Mouse (Mus musculus) cerebellum, adult 9-11 months (tissue): ENCODE results near the gene Aoc1.

Source experiments
- DNase-seq: peaks from one replicate; pipeline ENCODE4 v3.0.0; 2022

The Aoc1 gene

DNA sequence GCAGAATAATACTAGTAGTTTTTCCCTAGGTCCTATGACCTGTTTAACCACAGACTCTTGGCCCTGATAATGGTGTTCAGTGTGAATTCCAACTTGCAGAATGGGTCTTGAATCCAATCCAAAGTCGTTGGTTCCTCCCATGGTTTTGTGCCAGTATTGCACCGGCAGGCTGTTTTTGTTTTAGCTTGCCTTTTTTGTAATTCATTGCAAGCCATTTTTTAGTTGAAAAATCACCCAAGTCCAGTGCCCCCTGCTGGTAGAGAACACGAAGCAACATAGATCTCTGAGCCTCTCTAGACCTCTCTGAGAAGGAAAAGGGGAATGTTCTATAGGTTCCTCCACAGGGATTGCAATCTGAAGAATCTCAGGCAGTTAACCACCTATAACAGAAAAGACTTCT lies 39.3 kb downstream of the Aoc1 start:
- no peak for DNase-seq

DNA sequence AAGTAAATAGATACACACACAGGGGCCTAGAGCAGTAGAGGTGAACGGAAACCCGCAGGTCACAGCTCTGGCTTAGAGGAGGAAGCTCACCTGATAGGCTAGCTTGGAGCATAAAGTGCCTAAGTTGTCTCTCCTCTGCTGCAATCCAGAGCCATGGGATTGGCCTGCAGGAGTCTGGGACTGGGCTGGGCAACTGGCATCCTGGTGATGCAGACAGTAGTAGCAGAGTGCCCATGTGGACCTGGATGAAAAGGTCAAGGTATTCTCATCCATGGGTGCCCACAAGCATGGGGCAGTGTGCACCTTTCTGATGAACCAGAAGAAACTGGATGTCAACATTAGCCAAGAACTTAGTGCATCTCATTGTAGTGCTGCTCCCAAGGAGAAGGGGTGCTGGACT lies 40.9 kb downstream of the Aoc1 start:
- DNase-seq, result no peak

DNA sequence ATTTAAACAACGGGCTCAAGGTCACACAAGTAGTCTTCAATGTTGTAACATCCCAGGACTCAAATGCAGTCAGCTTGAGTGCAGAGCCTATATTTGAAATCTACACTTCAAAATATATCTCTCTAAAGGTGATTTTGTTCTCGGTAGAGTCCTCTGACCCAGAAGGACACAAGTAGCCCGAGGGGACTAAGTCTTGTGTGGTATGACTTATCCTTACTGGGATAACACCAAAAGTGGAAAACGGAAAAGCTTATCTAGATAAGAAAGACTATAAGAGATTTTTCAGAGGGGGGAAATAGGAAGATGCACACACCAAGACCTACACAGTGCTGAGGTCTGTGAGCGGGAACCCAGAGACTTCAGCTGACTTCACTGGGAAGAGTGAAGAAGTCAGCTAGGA lies 56.9 kb downstream of the Aoc1 start, which contains the start of gene 1600015I10Rik:
TSS of gene 1600015I10Rik (plus strand) at position 301 of the 400 bp plus-strand sequence.
- no peak for DNase-seq

DNA sequence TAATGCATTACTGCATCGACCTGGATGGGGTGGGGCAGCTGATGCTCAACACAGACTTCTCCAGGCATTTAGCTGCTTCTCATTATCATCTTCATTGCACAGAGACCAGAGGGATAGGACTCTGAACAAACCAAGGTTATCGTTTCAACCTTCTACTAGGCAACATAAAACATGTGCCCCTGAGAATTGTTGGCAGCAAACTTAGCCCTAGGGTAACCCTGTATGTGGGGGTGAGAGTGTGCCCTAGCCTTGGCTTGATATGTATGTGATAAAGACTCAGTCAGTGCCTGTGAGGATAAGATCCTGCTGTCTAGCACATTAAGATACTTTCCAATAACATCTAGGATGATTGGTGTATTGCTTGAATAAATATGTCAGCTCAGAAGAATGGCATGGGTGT lies 76.9 kb downstream of the Aoc1 start:
- DNase-seq, result no peak

DNA sequence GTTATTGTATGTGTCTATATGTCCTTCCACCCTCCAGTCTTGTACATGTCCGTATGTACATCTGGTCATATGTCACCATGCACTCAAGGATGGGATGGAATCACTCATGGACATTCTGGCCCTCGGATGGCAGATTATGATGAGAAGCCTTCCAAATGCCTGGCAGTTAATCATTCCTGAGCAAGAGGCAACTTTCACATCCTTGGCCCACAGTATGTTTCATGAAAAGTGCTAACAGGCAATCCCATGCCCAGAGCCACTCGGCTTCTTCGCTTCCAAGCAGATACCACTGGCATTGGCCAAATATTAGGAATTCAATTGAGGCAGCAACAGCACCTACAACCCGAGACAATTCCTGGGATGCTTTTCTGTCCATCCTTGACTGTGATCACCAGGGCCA lies 78.0 kb downstream of the Aoc1 start:
- DNase-seq, result no peak

DNA sequence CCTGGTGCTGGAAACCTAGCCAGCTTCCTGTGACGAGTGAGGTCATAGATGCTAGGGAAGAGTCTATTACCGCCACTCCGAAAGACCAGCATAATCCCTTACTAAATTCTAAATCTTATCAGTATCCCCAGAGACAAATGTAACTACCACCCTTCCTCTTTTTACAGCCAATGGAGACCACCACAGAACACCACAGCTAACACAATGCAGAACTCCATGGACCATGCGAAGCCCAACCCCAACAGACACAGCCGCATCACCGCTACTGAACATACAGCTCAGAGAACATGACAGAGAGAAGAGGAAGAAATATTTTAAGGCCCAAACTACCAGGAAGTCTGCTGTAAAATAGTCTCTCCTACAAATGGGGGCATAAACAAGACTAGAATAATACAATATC lies 78.9 kb downstream of the Aoc1 start:
- no peak for DNase-seq

DNA sequence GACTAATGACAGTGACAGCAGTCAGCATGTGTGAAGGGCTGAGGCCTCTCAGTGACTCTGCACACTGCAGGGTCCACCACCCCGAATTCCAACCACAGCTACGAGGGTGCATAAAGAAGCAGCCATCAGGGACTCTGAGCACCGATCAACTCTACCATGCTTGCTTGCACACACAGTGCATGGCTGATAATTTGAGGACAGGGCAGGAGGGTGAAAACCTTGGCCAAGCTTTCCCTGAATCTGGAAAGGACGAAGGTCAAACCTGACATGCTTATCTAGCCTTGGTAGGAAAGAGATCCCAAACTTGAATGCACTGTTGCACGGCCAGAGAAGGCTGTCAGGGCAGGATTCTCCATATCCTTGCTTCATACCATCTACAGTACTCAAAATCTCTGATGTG lies 80.5 kb downstream of the Aoc1 start:
- DNase-seq, result no peak

DNA sequence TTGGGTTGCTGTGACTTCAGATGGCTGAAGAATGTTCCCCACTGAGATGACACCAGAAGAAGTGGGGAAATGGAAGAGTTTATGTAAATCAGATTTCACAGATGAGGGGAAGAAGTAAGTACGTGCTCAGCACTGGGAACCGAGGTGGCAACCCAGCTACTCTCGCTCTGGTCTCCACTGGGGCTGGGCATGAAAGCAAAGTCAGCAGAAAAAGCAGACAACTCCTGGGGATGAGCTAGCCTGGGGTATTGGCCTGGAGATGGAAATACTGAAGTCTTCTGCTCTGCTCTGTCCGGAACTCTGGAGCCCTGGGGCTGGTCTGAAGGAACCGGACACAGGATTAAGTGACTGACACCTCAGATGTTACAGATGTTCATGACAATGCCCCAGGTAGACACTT lies 81.5 kb downstream of the Aoc1 start:
- no peak for DNase-seq

DNA sequence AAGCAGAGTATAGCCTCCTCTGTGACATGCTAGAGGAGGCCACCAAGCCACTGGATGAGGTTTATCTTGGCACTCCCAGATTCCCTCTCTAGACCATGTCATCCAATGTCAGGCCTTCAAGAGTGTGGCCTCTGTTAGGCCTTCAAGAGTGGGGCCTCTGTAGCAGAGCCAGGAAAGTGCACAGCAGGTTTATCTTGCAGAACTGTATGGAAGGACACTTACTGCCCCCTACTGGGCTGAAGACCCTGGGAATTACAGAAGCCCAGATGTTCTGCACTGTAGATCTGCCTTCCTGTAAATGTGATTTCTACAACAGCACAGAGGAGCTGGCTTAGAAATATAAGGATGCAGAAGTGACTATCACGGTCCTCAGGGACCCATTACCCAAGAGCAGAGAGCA lies 82.2 kb downstream of the Aoc1 start:
- no peak for DNase-seq

DNA sequence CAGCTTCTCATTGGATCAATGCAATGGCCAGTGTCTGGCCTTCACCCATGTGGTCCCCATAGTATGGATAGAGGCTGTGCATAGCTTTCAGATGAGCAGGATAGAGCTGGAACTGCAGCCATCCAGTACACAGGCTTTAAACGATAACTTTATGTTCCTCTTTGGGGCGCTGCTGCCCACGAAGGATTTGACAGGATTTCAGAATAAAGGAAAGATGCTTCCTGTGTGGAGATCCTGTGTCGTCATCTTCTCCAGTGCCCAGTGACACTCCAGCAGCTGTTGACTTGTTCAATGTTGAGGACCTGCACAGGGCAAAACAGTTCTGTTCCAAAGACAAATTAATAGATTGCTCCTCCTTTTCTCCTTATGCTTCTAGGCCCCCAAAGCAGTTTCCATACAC lies 84.1 kb downstream of the Aoc1 start:
- no peak for DNase-seq

DNA sequence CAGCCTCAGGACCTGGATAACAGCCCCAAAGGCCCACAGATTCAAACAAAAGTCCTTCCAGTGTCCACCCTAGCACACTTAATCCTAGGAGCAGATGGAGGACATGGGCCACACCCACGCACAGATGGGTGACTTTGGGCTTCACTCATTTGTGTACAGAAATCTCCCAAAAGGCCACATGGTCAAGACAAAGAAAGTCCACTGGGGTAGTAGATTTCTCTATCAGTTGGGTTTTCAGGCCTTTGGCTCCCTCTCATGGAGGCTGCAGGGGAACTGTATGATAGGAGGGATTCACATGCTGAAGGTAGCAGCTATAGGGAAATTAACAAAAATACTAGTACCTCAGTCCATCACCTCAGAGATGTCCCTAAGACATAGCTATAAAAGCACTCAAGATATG lies 85.4 kb downstream of the Aoc1 start:
- no peak for DNase-seq
